Mouse (Mus musculus) embryonic facial prominence, embryonic 14.5 days (tissue): Measurements from ENCODE around the gene Nr3c2. TPM values are rescaled to one million over a fixed set of nuclear protein-coding genes. Genes with fewer than 3 reads are reported as not detected.

ENCODE experiments used
- ATAC-seq: fragments of 200-750 bp; cut with Nextera tagmentation; 2 replicates; pipeline ENCODE4 v1.8.0; 2017; ENCODE audit warnings: low read depth, moderate number of reproducible peaks, moderate TSS enrichment
- DNase-seq: peaks from one replicate; pipeline ENCODE4 v3.0.0-alpha.2; 2015; ENCODE audit warnings: low spot score
- H3K27ac ChIP-seq: fragments of 300-500 bp; sonication (generic); replicated peaks from 2 replicates; pipeline ENCODE4 v1.5.1; 2014; ENCODE audit warnings: low read depth, mild to moderate bottlenecking, low read length, moderate library complexity
- H3K27me3 ChIP-seq: fragments of 300-500 bp; sonication (generic); replicated peaks from 2 replicates; pipeline ENCODE4 v1.6.1; 2014; ENCODE audit warnings: low read length; ENCODE audit not compliant: control insufficient read depth, insufficient read depth
- H3K36me3 ChIP-seq: fragments of 300-500 bp; sonication (generic); 2 replicates; pipeline ENCODE4 v1.6.1; 2014; ENCODE audit warnings: low read length, mixed read lengths; ENCODE audit not compliant: control insufficient read depth, insufficient read depth
- H3K4me1 ChIP-seq: fragments of 300-500 bp; sonication (generic); 2 replicates; pipeline ENCODE4 v1.6.1; 2014; ENCODE audit warnings: antibody characterized with exemption, low read length; ENCODE audit not compliant: control insufficient read depth, insufficient read depth
- H3K4me2 ChIP-seq: fragments of 300-500 bp; sonication (generic); 2 replicates; pipeline ENCODE4 v1.6.1; 2014; ENCODE audit warnings: low read depth, mild to moderate bottlenecking, low read length, moderate library complexity, mixed read lengths
- H3K4me3 ChIP-seq: fragments of 300-500 bp; sonication (generic); 2 replicates; pipeline ENCODE4 v1.5.1; 2014; ENCODE audit warnings: low read depth, mild to moderate bottlenecking, low read length
- H3K9ac ChIP-seq: fragments of 300-500 bp; sonication (generic); 2 replicates; pipeline ENCODE4 v1.6.1; 2014; ENCODE audit warnings: low read depth, mild to moderate bottlenecking, low read length, moderate library complexity, mixed read lengths
- H3K9me3 ChIP-seq: fragments of 300-500 bp; sonication (generic); 2 replicates; pipeline ENCODE4 v1.6.1; 2016; ENCODE audit warnings: low read length; ENCODE audit not compliant: control insufficient read depth
- WGBS: fragments of 180-500 bp; shearing (Covaris S2); extraction: QIAGEN DNeasy Blood & Tissue Kit; methylation state at CpG from one replicate; pipeline ENCODE4 v1.1.7; 2014; 5-methylcytosine and 5-hydroxymethylcytosine counted together
- polyA plus RNA-seq: library from polyadenylated mRNA; unstranded; fragments of >200 nt; fragmentation: Nextera tagmentation; extraction: Ambion mirVana; gene quantifications from 2 replicates; pipeline ENCODE4 v1.2.1, GENCODE M21; 2014

Gene Nr3c2
- polyA plus RNA-seq, 1 experiment from 2014 or later, result 6.5 TPM

- Histone ChIP-seq H3K27me3 (no peaks in the 10 kb centered on the region), H3K4me1 (no peaks in the 10 kb centered on the region; the same call in 1 of the 2 replicates), H3K4me2 (no peak overlapping the region), H3K36me3 (no peaks in the 10 kb centered on the region), H3K9me3 (no peaks in the 10 kb centered on the region), H3K9ac (no peak overlapping the region), H3K27ac (no peak overlapping the region), H3K4me3 (no peak overlapping the region)
- ATAC-seq (no peak), DNase-seq (no peak)
- WGBS, result 77% methylated on average over 3 of the region's 3 CpGs
Observed at GRCm38 (mm10) chr8:77284473-77284872, 385.2 kb downstream of the Nr3c2 start.

GRCm38 (mm10) chr8:77288065-77288464 is 388.8 kb downstream of the Nr3c2 start:
- no peak overlapping the region for H3K27ac ChIP-seq
- no peak overlapping the region for H3K4me2 ChIP-seq
- WGBS, result 49% methylated on average over 3 of the region's 3 CpGs
- ATAC-seq (no peak), DNase-seq (peak; percentile 53)
- H3K4me3 ChIP-seq, result no peak overlapping the region
- H3K27me3 ChIP-seq, result no peaks in the 10 kb centered on the region
- H3K9ac ChIP-seq, result no peak overlapping the region
- H3K9me3 ChIP-seq, result no peaks in the 10 kb centered on the region
- no peaks in the 10 kb centered on the region for H3K4me1 ChIP-seq
- H3K36me3 ChIP-seq, result no peaks in the 10 kb centered on the region

- Histone ChIP-seq H3K9ac (no peak overlapping the region), H3K36me3 (no peaks in the 10 kb centered on the region), H3K27me3 (no peaks in the 10 kb centered on the region), H3K9me3 (no peaks in the 10 kb centered on the region), H3K4me1 (no peaks in the 10 kb centered on the region), H3K27ac (no peak overlapping the region), H3K4me3 (no peak overlapping the region), H3K4me2 (no peak overlapping the region)
- no peak for DNase-seq
- WGBS, result 91% methylated on average over 12 of the region's 12 CpGs
- no peak for ATAC-seq
Observed at GRCm38 (mm10) chr8:77288492-77288891, 389.2 kb downstream of the Nr3c2 start.

GRCm38 (mm10) chr8:77292120-77292519 is 392.9 kb downstream of the Nr3c2 start:
- WGBS, result 67% methylated on average over 4 of the region's 4 CpGs
- ATAC-seq, result no peak
- 0 out of 2 replicates have a peak, but pooled peaks cover 8% of the 10 kb centered on the region for H3K36me3 ChIP-seq
- no peak overlapping the region for H3K27ac ChIP-seq
- DNase-seq, result no peak
- no peak overlapping the region for H3K9ac ChIP-seq
- H3K4me1 ChIP-seq, result no peaks in the 10 kb centered on the region
- H3K27me3 ChIP-seq, result no peaks in the 10 kb centered on the region
- H3K9me3 ChIP-seq, result 0 out of 2 replicates have a peak, but pooled peaks cover 7% of the 10 kb centered on the region
- no peak overlapping the region for H3K4me2 ChIP-seq
- no peak overlapping the region for H3K4me3 ChIP-seq

- H3K27me3 ChIP-seq, result no peaks in the 10 kb centered on the region
- no peak overlapping the region for H3K9ac ChIP-seq
- 0 out of 2 replicates have a peak, but pooled peaks cover 9% of the 10 kb centered on the region for H3K36me3 ChIP-seq
- H3K4me2 ChIP-seq, result no peak overlapping the region
- WGBS, result 74% methylated on average over 11 of the region's 11 CpGs
- H3K4me3 ChIP-seq, result no peak overlapping the region
- DNase-seq (no peak), ATAC-seq (no peak)
- H3K9me3 ChIP-seq, result 0 out of 2 replicates have a peak, but pooled peaks cover 7% of the 10 kb centered on the region
- H3K27ac ChIP-seq, result no peak overlapping the region
- H3K4me1 ChIP-seq, result no peaks in the 10 kb centered on the region
Observed at GRCm38 (mm10) chr8:77292649-77293048, 393.4 kb downstream of the Nr3c2 start.

GRCm38 (mm10) chr8:77294599-77294998 is 395.4 kb downstream of the Nr3c2 start:
- Histone ChIP-seq H3K27me3 (no peaks in the 10 kb centered on the region), H3K4me3 (no peak overlapping the region), H3K9me3 (0 out of 2 replicates have a peak, but pooled peaks cover 7% of the 10 kb centered on the region), H3K9ac (no peak overlapping the region), H3K27ac (no peak overlapping the region), H3K4me2 (no peak overlapping the region), H3K36me3 (0 out of 2 replicates have a peak, but pooled peaks cover 12% of the 10 kb centered on the region), H3K4me1 (no peaks in the 10 kb centered on the region)
- WGBS, result 89% methylated on average over 11 of the region's 11 CpGs
- no peak for DNase-seq
- no peak for ATAC-seq
